Mouse (Mus musculus) forebrain, postnatal 0 days (tissue): Measurements from ENCODE around the gene Galnt4. TPM values are rescaled to one million over a fixed set of nuclear protein-coding genes. Genes with fewer than 3 reads are reported as not detected.

Experiments used
- ATAC-seq: fragments of 200-750 bp; cut with Nextera tagmentation; 2 replicates; pipeline ENCODE4 v1.8.0; 2017; ENCODE audit warnings: mild to moderate bottlenecking, moderate library complexity
- DNase-seq: peaks from one replicate; pipeline ENCODE4 v3.0.0-alpha.2; 2015
- H3K27ac ChIP-seq: fragments of 300-500 bp; sonication (generic); 2 replicates; pipeline ENCODE4 v1.5.1; 2014; ENCODE audit warnings: low read depth, mild to moderate bottlenecking, antibody characterized with exemption, low read length, moderate library complexity, mixed read lengths
- H3K27me3 ChIP-seq: fragments of 300-500 bp; sonication (generic); 2 replicates; pipeline ENCODE4 v1.6.1; 2014; ENCODE audit warnings: mild to moderate bottlenecking, low read length, mixed read lengths; ENCODE audit not compliant: insufficient read depth
- H3K36me3 ChIP-seq: fragments of 300-500 bp; sonication (generic); 2 replicates; pipeline ENCODE4 v1.6.1; 2014; ENCODE audit warnings: mild to moderate bottlenecking, moderate library complexity; ENCODE audit not compliant: insufficient read depth
- H3K4me1 ChIP-seq: fragments of 300-500 bp; sonication (generic); 2 replicates; pipeline ENCODE4 v1.6.1; 2014; ENCODE audit warnings: antibody characterized with exemption; ENCODE audit not compliant: insufficient read depth
- H3K4me2 ChIP-seq: fragments of 300-500 bp; sonication (generic); 2 replicates; pipeline ENCODE4 v1.6.1; 2014; ENCODE audit warnings: low read depth, mild to moderate bottlenecking, moderate library complexity
- H3K4me3 ChIP-seq: fragments of 300-500 bp; sonication (generic); 2 replicates; pipeline ENCODE4 v1.5.1; 2014; ENCODE audit warnings: low read depth, low read length, mixed read lengths
- H3K9ac ChIP-seq: fragments of 300-500 bp; sonication (generic); 2 replicates; pipeline ENCODE4 v1.6.1; 2014; ENCODE audit warnings: mild to moderate bottlenecking
- H3K9me3 ChIP-seq: fragments of 300-500 bp; sonication (generic); 2 replicates; pipeline ENCODE4 v1.6.1; 2016; ENCODE audit warnings: low read length
- CTCF ChIP-seq: sonication (generic); IDR thresholded peaks from 2 replicates; pipeline ENCODE4 v1.5.1; 2016; ENCODE audit warnings: antibody characterized with exemption, control low read depth, low read depth
- WGBS: fragments of 180-500 bp; shearing (Covaris S2); extraction: QIAGEN DNeasy Blood & Tissue Kit; methylation state at CpG from one replicate; pipeline ENCODE4 v1.1.7; 2014; 5-methylcytosine and 5-hydroxymethylcytosine counted together
- polyA plus RNA-seq: library from polyadenylated mRNA; unstranded; fragments of >200 nt; fragmentation: Nextera tagmentation; extraction: Ambion mirVana; gene quantifications from 2 replicates; pipeline ENCODE4 v1.2.1, GENCODE M21; 2015
- total RNA-seq: library from RNA; depleted of rRNA; stranded (reverse); fragments of >200 nt; gene quantifications from 2 replicates; pipeline ENCODE4 v1.2.3, GENCODE M21; 2014

The Galnt4 gene
- total and polyA plus RNA-seq, 2 experiments from 2014 or later = 2.1 to 5.3 TPM

DNA sequence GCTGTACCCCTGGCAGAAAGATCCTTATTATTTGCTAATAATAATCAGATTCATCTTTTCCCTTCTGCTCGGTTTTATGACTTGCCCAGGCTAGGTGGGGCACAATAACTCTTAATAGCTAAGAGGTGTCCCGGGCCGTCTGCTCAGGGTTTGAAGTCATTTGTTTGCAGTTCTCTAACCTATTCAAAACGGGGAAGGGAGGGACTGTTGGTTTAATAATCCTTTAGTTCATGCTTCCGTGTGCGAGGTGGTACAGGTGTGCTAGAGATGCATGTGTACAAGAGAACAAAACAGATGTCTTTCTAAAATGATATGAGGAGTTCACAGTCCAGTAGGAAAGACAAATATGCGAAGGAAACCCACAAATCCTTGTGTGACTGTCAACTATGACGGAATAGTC, 6.3 kb downstream of the Galnt4 start:
- Histone ChIP-seq H3K36me3 (peaks cover 9% of the 10 kb centered on the region; the same call in 1 of the 2 replicates), H3K4me1 (no peaks in the 10 kb centered on the region; the same call in 1 of the 2 replicates), H3K4me3 (no peak overlapping the region), H3K27ac (no peak overlapping the region), H3K27me3 (no peaks in the 10 kb centered on the region), H3K9ac (no peak overlapping the region), H3K4me2 (no peak overlapping the region), H3K9me3 (no peaks in the 10 kb centered on the region)
- ATAC-seq (no peak), DNase-seq (no peak)
- 86% methylated on average over 8 of the region's 8 CpGs for WGBS
- TF ChIP-seq CTCF = no peak

- Histone ChIP-seq H3K4me2 (no peak overlapping the region), H3K9ac (no peak overlapping the region), H3K27me3 (no peaks in the 10 kb centered on the region), H3K4me3 (no peak overlapping the region), H3K27ac (no peak overlapping the region), H3K9me3 (no peaks in the 10 kb centered on the region), H3K4me1 (no peaks in the 10 kb centered on the region; the same call in 1 of the 2 replicates), H3K36me3 (0 out of 2 replicates have a peak, but pooled peaks cover 4% of the 10 kb centered on the region)
- 75% methylated on average over 18 of the region's 18 CpGs for WGBS
- no peak for TF ChIP-seq CTCF
- no peak for ATAC-seq
- DNase-seq = no peak
Observed at GRCm38 (mm10) chr10:99115471-99116236, 7.7 kb downstream of the Galnt4 start.

- WGBS = 73% methylated on average over 8 of the region's 8 CpGs
- H3K36me3 ChIP-seq = no peaks in the 10 kb centered on the region
Observed at GRCm38 (mm10) chr10:99116237-99116632, 8.3 kb downstream of the Galnt4 start.

DNA sequence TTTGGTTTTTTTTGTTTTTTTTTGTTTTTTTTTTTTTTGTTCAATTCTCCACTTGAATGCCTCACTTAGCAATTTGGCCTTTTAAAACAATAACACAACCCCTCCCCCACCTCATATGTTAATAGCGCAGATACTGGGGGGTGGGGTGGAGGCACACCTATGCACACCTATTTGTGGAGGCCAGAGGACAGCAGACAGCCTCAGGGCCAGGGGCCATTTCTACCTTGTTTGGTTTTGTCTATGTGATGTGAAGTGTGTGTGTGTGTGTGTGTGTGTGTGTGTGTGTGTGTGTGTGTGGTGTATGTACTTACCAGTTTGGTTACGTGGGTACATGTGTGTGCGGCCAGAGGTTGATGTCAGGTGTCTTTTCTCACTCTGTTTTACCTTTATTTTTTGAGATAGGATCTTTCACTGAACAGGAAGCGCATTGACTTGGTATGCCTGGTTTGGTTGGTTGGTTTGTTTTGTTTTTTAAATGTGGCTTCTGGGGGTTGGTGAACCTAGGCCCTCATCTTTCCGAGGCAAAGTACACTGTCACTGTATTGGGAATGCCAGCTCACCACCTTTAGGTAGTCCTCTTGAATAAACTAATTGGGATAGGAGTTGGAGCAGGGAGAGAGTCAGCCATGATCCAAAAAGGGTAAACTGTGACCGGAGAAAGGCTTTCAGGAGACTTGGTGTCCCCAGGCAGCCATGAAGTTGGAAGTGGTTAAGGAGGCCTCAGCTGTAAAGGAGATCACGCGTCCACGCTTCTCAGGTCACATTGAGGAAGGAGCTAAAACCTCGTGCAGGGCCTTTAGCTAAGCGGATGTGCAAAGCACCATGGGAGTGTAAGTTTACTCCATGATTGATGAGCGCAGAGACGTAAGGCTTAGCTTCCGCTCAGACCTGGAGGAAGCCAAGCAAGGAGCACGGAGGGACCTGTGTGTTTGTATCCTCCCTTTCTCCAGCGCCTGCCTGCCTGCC, 9.0 kb downstream of the Galnt4 start:
- DNase-seq (no peak), ATAC-seq (no peak)
- no peaks in the 10 kb centered on the region for H3K9me3 ChIP-seq
- no peak overlapping the region for H3K27ac ChIP-seq
- WGBS = 91% methylated on average over 16 of the region's 16 CpGs
- H3K27me3 ChIP-seq = no peaks in the 10 kb centered on the region
- no peaks in the 10 kb centered on the region for H3K36me3 ChIP-seq
- no peaks in the 10 kb centered on the region; the same call in 1 of the 2 replicates for H3K4me1 ChIP-seq
- H3K4me2 ChIP-seq = no peak overlapping the region
- H3K9ac ChIP-seq = no peak overlapping the region
- no peak for TF ChIP-seq CTCF
- no peak overlapping the region for H3K4me3 ChIP-seq

More at GRCm38 (mm10) chr10:99116237-99116632, 8.3 kb downstream of the Galnt4 start:
- Histone ChIP-seq H3K27ac (no peak overlapping the region), H3K9me3 (no peaks in the 10 kb centered on the region), H3K4me1 (no peaks in the 10 kb centered on the region; the same call in 1 of the 2 replicates), H3K27me3 (no peaks in the 10 kb centered on the region), H3K4me3 (no peak overlapping the region), H3K9ac (no peak overlapping the region), H3K4me2 (no peak overlapping the region)
- ATAC-seq (no peak), DNase-seq (no peak)
- no peak for TF ChIP-seq CTCF

DNA sequence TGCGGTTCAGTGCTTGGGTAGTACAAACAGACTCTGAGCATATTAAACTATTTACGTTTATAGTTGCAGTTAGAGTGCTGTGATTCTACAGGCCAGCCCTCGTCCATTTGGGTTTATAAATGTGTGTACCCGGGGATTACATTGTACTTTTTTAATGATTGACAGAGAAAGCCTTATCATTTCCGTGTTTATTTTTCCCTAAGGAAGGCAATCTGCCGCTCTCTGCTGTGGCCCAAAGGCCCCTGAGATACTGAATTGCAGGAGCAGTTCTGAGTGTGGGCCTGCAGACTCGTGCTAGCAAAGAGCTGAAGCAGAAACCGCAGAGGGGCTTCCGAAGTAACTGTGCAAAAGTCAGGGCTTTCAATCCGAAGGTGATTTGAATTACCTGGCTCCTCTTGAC, 9.9 kb downstream of the Galnt4 start:
- Histone ChIP-seq H3K36me3 (no peaks in the 10 kb centered on the region), H3K4me1 (no peaks in the 10 kb centered on the region), H3K9me3 (no peaks in the 10 kb centered on the region), H3K4me3 (no peak overlapping the region), H3K27me3 (no peaks in the 10 kb centered on the region), H3K27ac (no peak overlapping the region), H3K4me2 (no peak overlapping the region), H3K9ac (no peak overlapping the region)
- 85% methylated on average over 10 of the region's 10 CpGs for WGBS
- no peak for DNase-seq
- no peak for TF ChIP-seq CTCF
- no peak for ATAC-seq

- no peak overlapping the region for H3K27ac ChIP-seq
- 82% methylated on average over 6 of the region's 6 CpGs for WGBS
Observed at GRCm38 (mm10) chr10:99118697-99119096, 10.7 kb downstream of the Galnt4 start.

More at GRCm38 (mm10) chr10:99118697-99119096, 10.7 kb downstream of the Galnt4 start:
- TF ChIP-seq CTCF = no peak
- Histone ChIP-seq H3K9me3 (no peaks in the 10 kb centered on the region), H3K4me3 (no peak overlapping the region), H3K9ac (no peak overlapping the region), H3K36me3 (no peaks in the 10 kb centered on the region), H3K4me2 (no peak overlapping the region), H3K27me3 (no peaks in the 10 kb centered on the region), H3K4me1 (no peaks in the 10 kb centered on the region)
- ATAC-seq (no peak), DNase-seq (no peak)
